Mouse (Mus musculus): ENCODE measurements around the gene Fgfr2.

The Fgfr2 gene

DNA sequence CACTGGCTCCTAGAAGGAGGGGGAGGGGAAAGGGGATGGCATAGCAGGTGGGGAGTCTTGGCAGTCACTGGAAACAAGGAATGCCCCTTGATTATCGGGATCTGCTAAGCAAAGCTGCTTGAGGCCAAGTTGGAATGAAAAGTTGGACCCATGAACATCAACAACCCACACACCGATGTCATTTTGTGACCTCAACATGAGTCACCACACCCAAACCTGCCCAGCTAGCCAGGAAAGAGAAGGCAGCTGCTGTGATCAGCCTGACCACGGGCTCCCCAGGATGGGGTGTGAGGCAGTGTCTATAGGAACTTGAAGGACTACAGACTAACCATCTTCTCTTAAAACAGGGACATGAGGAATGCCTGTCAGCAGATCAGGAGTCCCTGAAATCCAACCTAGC, 37.7 kb downstream of the Fgfr2 start:
- DNase-seq, result no peak

DNA sequence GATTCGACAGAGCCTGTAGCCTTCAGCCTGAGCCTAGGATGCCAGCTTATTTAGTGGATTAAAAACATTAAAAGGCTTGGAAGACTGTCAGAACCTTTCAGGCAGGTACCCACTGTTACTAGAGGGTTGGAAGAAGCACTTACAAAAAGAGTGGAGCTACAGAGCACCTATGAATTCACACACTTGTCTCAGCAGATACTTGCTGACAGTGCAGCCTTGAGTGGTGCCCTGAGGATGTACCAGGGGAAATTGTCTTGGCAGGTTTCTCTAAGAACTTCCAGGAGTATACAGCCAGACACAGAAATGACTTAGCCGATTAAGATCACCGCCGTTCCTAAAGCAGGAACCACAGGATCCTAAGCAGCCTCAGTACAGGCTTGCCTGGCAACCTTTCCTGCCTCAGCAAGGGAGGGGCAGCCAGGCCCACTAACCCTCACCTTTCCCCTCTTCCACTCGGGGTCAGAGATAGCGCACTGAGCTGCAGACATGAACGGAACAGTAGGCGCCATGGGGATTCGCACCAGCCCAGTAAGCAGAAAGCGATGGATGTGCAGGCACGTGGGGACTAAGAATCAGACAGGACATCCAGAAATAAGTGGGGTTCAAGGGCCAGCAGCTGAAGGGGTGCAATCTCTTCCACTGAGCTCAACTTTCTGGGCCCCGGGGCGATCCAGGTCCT, 39.1 kb downstream of the Fgfr2 start:
- no peak for DNase-seq

DNA sequence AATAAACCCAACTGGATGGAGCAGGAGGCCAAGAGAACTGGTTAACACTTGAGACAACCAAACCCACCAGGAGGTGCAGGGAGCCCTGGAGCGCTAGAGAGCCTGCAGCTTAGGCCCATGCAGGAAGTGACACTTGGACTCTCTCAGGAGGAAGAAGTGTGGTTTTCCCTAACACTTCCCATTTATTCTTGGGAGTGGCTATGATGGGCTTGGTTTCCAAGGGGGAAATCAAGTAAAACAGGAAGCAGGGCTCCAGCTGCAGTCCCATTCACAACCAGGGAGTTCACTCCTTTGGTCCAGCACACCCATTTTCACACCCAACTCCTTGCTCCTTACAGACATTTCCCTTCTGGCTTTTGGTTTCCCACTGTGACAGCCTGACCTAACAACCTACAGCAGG, 44.2 kb downstream of the Fgfr2 start:
- DNase-seq, result no peak

DNA sequence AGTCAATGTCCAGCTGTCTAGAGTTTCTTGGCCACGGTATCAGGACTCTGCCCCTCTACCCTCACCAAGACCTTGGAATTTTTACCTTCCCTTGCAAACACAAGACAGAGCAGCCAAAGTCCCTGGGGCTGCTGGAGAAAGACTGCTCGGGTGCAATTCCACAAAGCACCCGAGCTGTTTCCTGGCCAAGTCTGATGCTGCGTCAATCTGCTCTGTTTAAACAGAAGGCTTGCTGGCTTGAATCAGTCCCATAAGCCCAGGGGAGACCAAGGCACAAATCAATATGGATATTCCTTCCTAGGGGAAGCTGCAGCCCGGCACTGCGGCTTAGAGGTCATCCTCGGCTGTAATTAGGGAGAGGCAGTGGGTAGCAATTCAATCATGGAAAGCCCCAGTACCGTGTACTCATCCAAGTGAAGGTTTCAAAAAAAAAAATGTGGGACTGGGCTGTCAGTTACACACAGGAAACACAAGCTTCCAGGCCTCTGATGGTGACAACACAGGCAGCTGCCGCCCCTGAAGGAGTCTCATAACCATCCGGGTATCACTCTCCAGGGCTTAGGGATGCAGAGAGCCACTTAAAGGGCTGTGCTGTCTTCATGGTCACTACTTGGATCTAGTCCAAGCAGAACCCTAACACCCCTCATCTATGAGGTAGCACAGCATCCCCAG, 48.6 kb downstream of the Fgfr2 start:
- no peak for DNase-seq

DNA sequence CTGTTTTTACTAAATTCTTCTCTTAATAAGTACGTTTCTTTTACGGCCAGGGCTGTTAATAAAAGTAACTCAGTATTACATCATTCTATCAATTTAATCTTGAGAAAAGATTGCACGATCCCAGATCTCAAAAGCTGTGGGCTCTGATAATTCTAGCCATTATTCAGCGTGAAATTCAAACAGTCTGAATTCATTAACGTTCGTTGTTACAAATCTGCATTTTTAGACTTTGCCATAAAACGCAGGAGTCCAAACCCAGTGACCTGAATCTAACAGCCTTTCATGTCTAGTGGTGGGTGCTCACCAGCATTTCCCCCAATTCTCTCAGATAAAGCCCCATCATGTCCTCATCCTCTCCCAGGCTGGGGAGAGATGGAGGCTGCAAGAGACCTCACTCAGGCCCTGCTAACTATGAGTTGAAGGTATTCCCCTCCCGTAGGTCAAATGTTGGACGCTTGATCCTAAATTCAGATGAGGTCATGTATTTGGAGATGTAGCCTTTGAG, 50.0 kb downstream of the Fgfr2 start:
- no peak for DNase-seq

DNA sequence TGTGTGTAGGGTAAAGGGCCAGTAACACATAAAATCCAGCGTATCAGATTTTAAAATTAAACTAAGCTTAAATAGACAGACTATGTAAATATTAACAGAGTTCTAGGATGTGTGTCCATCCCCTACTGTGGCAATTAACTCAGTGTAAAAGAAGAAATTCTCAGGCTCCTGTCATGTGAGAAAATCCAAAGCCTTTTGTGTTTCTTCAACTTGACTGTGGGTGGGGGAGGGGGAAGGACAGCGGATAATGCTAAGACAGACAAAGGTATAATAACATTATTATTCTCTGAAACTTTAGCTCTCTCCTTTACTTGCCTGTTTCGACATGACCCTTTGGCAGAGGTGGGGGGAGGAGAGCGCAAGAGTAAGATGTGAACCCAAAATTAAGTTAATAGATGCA, 50.6 kb downstream of the Fgfr2 start:
- no peak for DNase-seq

DNA sequence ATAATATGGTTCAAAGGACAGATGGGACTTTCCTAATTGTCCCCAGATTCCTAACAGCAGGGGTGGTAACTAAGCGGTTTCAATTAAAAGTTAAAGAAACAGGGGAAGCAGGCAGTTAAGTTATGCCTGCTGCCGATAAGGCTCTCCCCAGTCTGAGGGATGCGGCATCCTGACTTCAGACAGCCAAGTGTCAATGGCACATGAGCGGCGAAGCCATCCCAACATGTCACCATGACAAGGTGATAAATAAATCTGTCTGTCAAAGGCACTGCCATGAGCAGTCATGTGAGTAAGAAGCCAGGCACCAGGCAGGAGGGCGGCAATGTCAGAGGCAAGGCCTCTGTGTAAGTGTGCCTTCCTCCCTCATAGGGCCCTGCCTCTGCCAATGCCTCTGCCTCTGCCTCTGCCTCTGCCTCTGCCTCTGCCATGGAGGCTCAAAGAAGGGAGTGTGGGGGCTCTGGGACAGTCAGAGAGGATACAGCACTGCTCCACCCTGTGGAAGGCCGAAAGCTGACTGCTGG, 55.8 kb downstream of the Fgfr2 start:
- DNase-seq, result no peak

DNA sequence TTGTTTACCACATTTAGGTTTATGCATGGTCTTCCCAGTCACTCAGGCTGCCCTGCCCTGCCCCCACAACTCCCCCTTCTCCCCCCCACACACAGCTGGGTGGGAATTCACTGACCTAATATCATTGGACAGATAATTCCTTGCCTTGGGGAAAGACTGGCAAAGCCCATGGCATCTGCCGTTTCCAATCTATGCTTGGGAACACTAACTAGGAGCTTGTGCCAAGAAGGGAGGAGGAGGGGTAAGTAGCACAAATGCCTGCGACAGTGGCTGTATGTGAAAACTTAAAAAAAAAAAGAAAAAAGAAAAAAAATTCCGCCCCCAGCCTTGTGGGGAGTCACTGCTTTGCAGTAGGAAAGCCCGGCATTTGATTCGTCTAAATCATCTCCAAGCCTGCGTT, 56.4 kb downstream of the Fgfr2 start:
- DNase-seq, result peak; percentile 79

DNA sequence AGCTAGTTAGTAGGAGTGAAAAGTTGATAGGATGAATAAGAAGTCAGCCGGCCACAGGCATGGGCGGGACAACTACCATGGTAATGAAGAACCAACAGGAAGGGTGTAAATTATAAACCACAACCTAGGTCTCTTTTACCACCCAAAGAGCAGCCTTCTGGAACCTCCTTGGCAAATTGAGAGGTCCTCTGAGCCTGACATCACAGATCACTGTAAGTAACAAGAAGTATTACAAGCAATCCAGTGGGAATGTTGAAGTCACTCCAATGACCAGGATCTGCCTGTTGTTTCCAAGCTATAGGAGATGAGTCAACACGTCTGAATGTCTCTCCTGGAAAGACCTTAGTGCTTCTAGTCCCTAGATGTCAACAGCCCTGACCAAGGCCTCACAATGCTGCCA, 61.1 kb downstream of the Fgfr2 start:
- DNase-seq, result no peak

DNA sequence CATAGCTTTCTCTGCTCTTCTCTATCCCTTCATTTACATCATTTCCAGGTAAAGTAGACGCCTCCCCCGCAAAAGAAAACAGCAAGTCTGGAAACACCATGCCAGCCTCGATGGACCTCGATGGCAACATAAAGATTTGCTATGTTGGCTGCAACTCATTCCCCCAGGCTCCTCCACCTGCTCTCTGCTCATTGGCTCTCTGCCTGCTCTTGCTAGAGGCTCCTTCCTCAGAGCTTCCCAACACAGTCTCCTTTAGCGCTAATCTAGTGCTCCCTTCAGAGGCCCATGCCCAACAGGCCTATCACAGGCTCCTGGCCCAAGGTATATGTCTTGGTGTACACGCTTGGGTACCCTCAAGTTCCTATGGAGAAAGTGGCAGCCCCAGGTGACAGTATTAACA, 63.0 kb downstream of the Fgfr2 start:
- DNase-seq, result no peak

DNA sequence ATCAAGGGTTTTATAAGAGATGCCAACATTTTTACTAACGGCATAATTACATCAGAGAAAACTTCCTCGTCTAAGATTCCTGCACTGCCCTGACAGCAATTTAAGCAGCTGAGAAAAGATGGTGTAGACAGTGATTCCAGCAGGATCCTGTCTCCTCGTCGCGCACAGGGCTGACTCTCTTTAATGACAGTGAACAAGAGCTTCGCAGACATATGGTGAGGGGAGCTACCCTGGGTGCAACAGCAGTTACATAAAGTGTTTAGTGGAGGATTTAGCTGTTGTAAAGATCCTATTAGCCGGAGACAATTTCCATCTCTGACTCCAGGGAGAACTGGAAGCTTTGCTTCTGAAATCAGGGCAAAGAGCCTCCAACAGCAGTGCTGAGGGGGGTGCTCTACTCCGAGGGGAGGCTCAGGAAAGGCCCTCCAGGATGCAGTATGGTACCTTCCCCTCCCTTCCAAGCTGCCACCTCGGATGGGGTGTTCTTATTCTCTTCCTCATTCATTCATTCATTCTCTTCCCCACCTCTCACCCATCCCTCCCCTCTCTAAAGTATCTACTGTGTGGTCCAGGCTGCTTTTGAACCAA, 63.5 kb downstream of the Fgfr2 start:
- no peak for DNase-seq

DNA sequence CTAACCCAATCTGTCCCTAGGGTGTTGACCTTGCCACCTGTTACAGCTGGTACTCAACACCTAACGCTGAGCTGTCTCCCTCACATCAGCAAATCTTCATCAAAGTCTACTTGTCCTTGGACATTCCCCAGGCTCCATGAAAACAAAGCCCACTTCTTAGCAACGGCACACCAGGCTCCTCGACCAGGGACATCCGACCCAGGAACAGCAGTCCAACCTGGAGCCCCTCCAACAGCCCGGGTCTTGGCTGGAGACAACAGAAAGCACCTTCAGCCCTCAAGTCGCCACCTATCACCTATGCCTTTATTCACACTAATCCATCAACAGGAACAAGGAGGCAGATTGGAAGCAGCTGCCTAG, 64.0 kb downstream of the Fgfr2 start:
- no peak for DNase-seq

DNA sequence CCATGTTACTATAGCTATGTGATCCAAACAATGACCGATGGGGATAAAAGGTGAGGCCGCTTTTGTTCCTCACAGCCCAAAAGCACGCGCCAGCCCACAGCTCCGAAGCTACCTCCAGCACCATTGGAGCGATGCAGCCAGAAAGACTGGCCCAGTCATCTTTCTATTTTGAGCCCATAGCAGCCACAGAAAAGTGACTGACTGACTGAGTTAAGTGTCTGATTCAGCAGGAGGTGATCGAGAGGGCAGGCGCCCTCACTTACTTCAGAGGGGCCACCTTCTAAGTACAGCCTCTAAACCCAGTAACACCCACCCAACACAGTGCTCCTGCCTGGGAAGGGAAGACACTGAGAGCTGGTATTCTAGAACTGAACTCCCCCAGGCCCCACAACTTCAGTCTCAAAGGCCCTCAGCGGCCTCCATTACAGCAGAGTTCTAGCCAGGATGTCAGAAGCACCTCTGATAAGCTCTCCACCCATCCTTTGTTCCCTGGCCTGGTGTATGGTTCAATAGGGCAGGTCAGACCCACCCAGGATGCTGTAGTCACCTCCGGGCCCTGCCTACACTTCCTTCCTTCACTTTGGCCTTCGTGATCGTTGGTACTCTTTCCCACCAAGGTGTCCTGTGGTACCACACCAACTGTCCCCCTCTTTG, 64.5 kb downstream of the Fgfr2 start:
- no peak for DNase-seq

DNA sequence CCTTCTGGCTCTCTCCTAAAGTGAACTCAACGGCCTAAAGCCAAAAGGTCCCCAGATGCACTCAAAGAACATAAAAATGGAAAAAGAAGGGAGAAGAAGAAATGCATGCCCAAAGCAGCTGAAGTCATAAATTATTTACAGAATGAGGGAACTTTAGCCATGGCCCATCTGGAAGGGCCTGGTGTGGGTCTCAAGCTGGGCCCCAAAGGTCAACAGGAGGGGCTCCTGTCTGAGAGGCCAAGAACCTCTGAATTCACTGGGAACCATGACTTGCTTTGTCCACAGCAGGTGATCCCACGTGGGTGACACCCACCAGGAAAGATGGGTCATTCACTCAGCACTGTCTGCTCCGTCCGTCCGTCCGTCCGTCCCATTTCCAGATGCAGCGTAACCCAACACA, 66.2 kb downstream of the Fgfr2 start:
- no peak for DNase-seq

DNA sequence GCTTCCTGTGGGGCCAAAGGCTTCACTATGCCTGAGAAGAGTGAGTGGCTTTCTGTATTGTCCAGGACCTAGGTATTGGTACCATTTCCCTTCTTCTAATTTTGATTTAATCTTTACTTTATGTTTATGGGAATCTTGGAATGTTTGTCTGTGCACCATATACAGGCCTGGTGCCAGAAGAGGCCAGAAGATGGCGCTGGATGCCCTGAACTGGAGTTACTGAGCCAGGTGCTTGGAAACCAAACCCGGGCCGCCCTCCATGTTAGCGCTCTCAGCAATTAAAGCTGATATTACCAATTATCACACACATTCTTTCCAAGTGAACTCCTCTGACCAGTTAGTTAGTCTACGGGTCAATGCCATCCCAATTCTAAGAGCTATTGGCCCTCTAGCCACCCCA, 68.7 kb downstream of the Fgfr2 start:
- no peak for DNase-seq

DNA sequence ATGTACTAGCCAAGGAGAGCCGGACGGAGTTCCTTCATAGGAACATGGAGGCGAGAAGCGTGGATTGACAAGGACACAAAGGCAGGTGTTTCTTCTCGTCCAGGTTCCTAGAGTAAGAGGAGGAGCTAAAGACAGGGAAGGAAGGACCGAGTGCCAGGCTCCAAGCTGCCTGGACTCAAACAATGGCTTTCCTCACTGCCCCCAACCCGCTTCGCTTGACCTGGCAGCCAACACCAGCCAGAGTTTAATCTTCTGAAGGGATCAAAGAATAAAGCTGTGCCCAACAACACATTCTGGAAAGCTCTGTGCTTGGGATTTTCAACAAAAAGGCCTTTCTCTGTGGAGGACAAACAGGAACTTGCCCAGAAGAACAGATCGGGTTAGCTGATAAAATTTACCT, 69.4 kb downstream of the Fgfr2 start:
- no peak for DNase-seq

DNA sequence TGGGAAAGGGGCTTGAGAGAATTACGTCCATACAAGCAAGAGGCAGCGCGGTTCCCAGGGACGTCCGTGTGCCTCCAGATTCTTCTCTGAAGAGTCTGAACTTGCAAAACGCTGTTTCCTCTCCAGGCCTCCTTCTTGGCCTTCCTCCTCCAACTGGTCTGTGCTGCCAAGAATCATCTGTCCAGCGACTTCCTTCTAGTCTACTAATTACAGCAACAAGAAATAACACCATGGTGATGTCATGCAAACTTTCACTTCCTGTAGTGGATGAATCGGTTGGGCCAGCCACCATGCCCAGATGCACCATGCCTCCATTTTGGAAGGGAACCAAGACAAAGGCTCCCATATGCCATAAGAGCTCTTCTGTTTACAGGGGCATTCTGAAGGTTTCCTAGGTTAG, 70.3 kb downstream of the Fgfr2 start:
- DNase-seq, result no peak

DNA sequence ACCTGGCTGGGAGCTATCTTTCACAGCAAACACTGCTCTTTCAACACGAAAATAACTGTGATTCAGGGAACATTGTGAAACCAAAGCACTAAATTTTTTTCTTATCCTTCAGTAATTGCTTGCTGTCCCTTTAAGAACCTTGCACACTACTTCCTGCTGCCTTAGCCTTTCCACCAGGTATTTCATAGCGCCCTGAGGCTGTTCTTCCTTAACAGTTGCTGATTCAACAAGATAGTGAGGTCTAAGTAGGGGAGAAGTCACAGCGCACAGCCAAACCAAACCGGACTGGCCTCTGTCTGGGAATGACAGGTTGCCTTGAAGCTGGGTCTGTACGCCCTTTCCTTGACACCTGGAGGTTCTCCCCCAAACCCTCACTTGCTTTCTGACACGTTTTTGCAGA, 72.5 kb downstream of the Fgfr2 start:
- DNase-seq, result no peak

DNA sequence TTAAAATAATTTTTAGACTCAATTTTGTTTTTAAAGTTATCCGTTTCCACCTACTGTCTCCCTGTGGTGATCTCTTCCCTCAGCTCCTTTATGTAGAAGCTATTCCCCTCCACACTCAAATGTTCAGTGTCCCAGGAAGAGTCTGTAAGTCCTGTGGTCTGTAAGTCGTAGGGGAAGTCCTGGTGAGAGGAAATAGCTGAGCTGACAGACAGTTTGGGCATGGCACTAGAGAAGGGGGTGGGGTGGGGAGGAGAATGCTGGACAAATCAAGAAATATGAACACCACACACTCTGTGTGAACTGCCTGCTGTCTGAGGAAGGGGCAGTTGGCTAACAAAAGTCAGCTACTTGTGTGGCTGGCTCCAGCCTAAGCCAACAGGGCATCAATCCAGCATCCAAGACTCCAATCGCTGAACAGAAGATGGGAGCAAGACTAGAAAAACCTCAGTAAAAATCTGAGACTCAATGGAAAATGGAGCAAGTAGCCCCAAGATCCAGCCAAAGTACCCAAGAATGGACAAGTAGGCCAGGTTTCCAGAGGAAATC, 75.0 kb downstream of the Fgfr2 start:
- no peak for DNase-seq

DNA sequence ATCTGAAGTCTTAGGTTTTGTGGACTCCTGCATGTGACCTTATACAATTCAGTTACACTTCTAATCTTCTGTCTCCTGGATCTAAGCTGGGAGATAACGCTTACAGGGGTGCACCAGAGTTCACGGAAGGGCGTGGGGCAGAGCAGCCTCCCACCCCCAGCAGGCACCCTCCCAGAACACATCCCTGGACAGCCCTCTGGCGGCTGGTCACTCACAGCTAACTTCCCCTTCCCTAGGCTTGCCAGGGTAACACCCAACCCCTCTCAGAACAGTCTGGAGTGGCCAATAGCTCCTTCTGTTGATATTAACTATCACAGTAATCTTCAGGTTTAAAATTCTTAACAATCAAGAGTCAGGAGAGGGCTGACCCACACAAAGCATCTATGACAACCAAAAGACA, 75.9 kb downstream of the Fgfr2 start:
- DNase-seq, result no peak

DNA sequence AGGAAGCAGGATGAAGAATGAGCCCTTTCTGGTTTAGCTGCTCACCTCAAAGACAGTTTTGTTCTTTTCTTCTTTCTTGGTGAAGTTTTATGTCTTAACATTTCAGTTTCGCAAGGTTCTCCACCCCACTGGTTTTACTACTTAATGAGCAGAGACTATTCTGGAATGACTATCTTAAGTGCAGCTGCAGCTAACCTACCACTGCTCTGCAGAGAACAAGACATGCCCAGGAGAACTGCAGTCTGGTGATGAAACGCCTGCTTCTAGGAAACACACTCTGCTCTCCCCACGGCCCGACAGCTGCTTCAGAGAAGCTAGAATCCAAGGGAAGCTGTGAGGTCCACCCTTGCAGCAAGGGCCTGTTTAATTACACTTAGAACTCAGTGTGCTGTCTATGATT, 78.4 kb downstream of the Fgfr2 start:
- DNase-seq, result no peak

DNA sequence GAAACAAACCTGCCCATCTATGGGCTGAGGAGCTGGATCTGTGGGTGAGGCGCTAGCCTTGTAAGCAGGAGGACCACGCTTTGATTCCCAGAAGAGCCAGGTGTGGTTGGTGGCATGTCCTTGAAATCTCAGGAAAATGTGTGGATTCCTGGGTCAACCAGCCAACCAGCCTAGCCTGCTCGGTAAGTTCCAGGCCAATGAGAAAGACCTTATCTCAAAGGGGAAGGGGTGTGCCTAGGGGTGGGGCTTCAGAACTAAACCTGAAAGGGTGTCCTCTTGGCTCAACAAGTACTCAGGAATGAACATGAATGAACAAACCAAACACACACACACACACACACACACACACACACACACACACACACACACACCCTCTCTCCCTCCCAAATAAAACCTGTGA, 81.4 kb downstream of the Fgfr2 start:
- no peak for DNase-seq

DNA sequence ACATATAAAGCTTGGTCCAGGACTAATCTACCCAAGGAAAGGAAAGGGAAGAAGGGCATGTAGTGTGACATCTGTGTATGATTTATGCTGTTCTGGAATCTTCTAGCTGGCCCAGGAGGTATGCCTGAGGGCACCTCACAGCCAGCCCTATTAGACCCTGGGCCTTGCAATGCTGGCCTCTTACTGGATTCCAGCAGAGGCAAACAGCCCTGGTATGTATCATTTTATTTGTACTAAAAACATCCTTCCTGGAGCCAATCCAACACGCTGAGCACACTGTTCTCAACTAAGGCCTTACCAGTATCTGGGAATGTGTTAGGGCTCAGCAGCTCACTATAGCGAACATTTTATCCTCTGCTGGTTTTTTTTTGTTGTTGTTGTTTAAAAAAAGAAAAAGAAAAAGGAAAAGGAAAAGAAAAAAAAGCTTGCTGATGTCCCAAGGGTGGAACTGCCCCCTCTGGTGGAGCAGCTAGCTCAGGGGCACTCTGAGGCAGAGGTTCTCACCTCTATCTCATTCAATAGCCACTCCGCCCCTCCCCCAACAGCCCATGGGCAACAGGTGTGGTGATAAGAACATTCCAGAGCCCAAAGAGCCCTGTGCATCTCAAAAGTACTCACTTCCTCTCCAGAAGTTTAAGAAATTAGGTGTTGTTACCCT, 82.3 kb downstream of the Fgfr2 start:
- no peak for DNase-seq

Measured in right cerebral cortex, adult 18-20 months (tissue).